ENCODE assay signal across 8 mouse cellular contexts in the genomic region with DNA sequence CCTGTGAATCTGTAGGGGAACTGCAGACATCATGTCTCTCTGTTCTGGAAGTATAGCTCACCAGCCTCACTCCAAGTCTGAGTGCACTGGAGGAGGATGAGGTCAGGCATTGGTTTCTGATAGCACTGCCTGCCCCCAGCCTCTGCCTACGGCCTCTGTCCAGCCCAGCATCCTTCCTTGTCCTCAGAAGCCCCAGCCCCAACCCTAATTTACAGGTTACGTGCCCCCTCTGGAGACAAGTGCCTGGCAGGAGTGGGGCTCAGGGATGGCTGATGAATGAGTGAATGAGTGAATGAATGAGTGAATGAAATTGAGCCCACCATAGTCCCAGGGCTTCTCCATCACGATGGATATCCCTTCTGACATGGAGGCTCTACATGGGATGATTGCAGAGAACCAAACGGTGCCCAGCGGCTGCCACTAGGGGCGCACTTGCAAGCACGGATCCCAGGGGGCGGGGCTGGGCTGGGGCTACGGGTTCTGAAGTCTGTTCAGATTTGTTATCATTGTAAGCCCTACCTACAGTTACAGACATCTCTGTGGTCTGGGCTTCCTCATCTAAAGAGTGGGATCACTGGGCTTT. TPM values are rescaled to one million over a fixed set of nuclear protein-coding genes. Genes with fewer than 3 reads are reported as not detected.
DNase-seq lines count a peak whose midpoint lies in the region; ATAC-seq lines count a peak whose summit lies in the region.

No protein-coding gene starts in this region.

- H3K9me3 ChIP-seq in liver, embryonic 11.5 days (ENCODE audit: control insufficient read depth, low read length) = no peaks in the 10 kb centered on the region; the same call in 1 of the 2 replicates
- no peaks in the 10 kb centered on the region for H3K9me3 ChIP-seq in neural tube, embryonic 15.5 days (replicated peaks)

- no peaks in the 10 kb centered on the region for H3K36me3 ChIP-seq in liver, embryonic 11.5 days (ENCODE audit: control insufficient read depth, insufficient read depth, low read length)
- H3K36me3 ChIP-seq in neural tube, embryonic 15.5 days = no peaks in the 10 kb centered on the region

- peaks cover 18% of the 10 kb centered on the region for H3K27me3 ChIP-seq in liver, embryonic 11.5 days (replicated peaks; ENCODE audit: control insufficient read depth, insufficient read depth, low read length)
- no peaks in the 10 kb centered on the region for H3K27me3 ChIP-seq in neural tube, embryonic 15.5 days (replicated peaks)

- H3K27ac ChIP-seq in liver, embryonic 11.5 days (ENCODE audit: low read depth, low read length) = no peak overlapping the region
- H3K27ac ChIP-seq in neural tube, embryonic 15.5 days (replicated peaks) = peak overlapping the region; percentile 18

- H3K4me1 ChIP-seq in liver, embryonic 11.5 days (replicated peaks; ENCODE audit: control insufficient read depth, insufficient read depth, low read length) = no peaks in the 10 kb centered on the region
- H3K4me1 ChIP-seq in neural tube, embryonic 15.5 days = peaks cover 11% of the 10 kb centered on the region

- ATAC-seq in liver, embryonic 11.5 days (replicated peaks; ENCODE audit: low FRiP score) = no peak; the same call in 1 of the 2 replicates
- ATAC-seq in neural tube, embryonic 15.5 days (ENCODE audit: low FRiP score) = peak; percentile 8; the same call in 1 of the 2 replicates

- 25% methylated on average over 9 of the region's 9 CpGs for WGBS in liver, embryonic 11.5 days
- 35% methylated on average over 9 of the region's 9 CpGs for WGBS in neural tube, embryonic 15.5 days

- H3K4me3 ChIP-seq in liver, embryonic 11.5 days (ENCODE audit: low read depth, low read length) = no peak overlapping the region
- H3K4me3 ChIP-seq in neural tube, embryonic 15.5 days (replicated peaks) = no peak overlapping the region

- H3K9ac ChIP-seq in liver, embryonic 11.5 days (ENCODE audit: low read depth, low read length) = no peak overlapping the region
- H3K9ac ChIP-seq in neural tube, embryonic 15.5 days (replicated peaks) = no peak overlapping the region

- DNase-seq in cerebellum, postnatal 36 days = peak; percentile 13 to 31
- DNase-seq in cerebellum, adult 11-12 months = no peak
- peak; percentile 74 for DNase-seq in right cerebral cortex, postnatal 4 days
- DNase-seq in right cerebral cortex, adult 18-20 months = no peak
- DNase-seq in embryo, embryonic 11 days = peak; percentile 70
- peak; percentile 55 for DNase-seq in liver, embryonic 11.5 days (ENCODE audit: low spot score)
- DNase-seq in frontal cortex, postnatal 14 days (ENCODE audit: low spot score in 2 of 2) = no peak

- H3K4me2 ChIP-seq in liver, embryonic 11.5 days = no peak overlapping the region
- no peak overlapping the region for H3K4me2 ChIP-seq in neural tube, embryonic 15.5 days

RNA-seq across cellular contexts. Expression of gene Lmx1b, which starts 49.7 kb away (rescaled TPM):
- 0.14 TPM in 1 of 2 replicates, not detected in the other for polyA plus RNA-seq in liver, embryonic 11.5 days (2014; fragmentation: Nextera tagmentation; extraction: Ambion mirVana)
- 7.9 and 8.5 TPM in 2 replicates for polyA plus RNA-seq in neural tube, embryonic 15.5 days (2015; fragmentation: Nextera tagmentation; extraction: Ambion mirVana)

Comparison
In these comparisons a context has a peak if more than half of its experiments do, and no peak if none do; other contexts are left out.
1. DNase-seq: peak in cerebellum, postnatal 36 days (2 of 2), right cerebral cortex, postnatal 4 days (single experiment), embryo, embryonic 11 days (single experiment) and liver, embryonic 11.5 days (single experiment); none in cerebellum, adult 11-12 months (single experiment), right cerebral cortex, adult 18-20 months (single experiment) and frontal cortex, postnatal 14 days (0 of 2).